ENCODE assay signal across 27 mouse cellular contexts in the genomic region with DNA sequence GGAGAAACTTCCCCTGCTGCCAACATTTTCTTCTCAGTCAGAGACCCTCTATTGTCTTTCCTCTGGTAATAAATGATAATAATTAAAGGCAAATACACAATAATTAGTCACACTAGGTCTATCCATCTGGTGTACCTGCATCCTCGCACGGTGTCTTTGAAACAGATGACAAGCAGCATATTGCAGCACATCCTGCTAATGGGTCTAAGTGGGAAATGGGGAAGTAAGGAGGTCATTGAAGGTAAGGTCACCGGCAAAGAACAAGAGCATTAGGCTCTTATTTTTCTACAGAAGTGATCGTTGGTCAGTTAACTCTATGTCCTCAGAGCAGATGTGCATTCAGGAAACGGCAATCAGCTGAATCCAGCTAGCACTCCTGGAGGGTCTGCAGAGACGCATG.
"Had no signal": no experiment of that assay in that cellular context is flagged by ENCODE, and none has a peak within 500 bp of the region (broad histone marks: within the 10 kb centered on the region; RNA-seq: fewer than 3 reads in every experiment).

No protein-coding gene starts in this region.

- H3K36me3 ChIP-seq: embryonic facial prominence, embryonic 10.5 days; embryonic facial prominence, embryonic 12.5 days; embryonic facial prominence, embryonic 13.5 days; embryonic facial prominence, embryonic 15.5 days; forebrain, embryonic 10.5 days; forebrain, embryonic 12.5 days; forebrain, embryonic 15.5 days had no signal

- ATAC-seq: forebrain, embryonic 13.5 days; forebrain, embryonic 14.5 days; forebrain, embryonic 15.5 days; forebrain, postnatal 0 days had no signal

- H3K9me3 ChIP-seq: embryonic facial prominence, embryonic 10.5 days; embryonic facial prominence, embryonic 12.5 days; embryonic facial prominence, embryonic 13.5 days; embryonic facial prominence, embryonic 15.5 days; forebrain, embryonic 10.5 days; forebrain, embryonic 12.5 days; forebrain, embryonic 13.5 days; forebrain, embryonic 15.5 days had no signal

- H3K27me3 ChIP-seq: embryonic facial prominence, embryonic 12.5 days; embryonic facial prominence, embryonic 13.5 days; embryonic facial prominence, embryonic 15.5 days; forebrain, embryonic 12.5 days; forebrain, embryonic 13.5 days; forebrain, embryonic 15.5 days had no signal

- H3K4me3 ChIP-seq: embryonic facial prominence, embryonic 10.5 days; embryonic facial prominence, embryonic 12.5 days; embryonic facial prominence, embryonic 13.5 days; embryonic facial prominence, embryonic 15.5 days; erythroblast, embryonic 14.5 days; forebrain, embryonic 10.5 days; forebrain, embryonic 12.5 days; forebrain, embryonic 13.5 days; forebrain, embryonic 15.5 days; gastrocnemius, adult 2 months; heart, adult 2 months had no signal

- H3K9ac ChIP-seq: embryonic facial prominence, embryonic 12.5 days; embryonic facial prominence, embryonic 13.5 days; embryonic facial prominence, embryonic 15.5 days; forebrain, embryonic 12.5 days; forebrain, embryonic 13.5 days; forebrain, embryonic 15.5 days; forebrain, postnatal 0 days had no signal

- H3K27ac ChIP-seq: embryonic facial prominence, embryonic 10.5 days; embryonic facial prominence, embryonic 12.5 days; embryonic facial prominence, embryonic 13.5 days; embryonic facial prominence, embryonic 15.5 days; forebrain, embryonic 10.5 days; forebrain, embryonic 12.5 days; forebrain, embryonic 13.5 days; forebrain, embryonic 15.5 days; gastrocnemius, adult 2 months; heart, adult 2 months had no signal

- H3K4me2 ChIP-seq: embryonic facial prominence, embryonic 12.5 days; embryonic facial prominence, embryonic 13.5 days; embryonic facial prominence, embryonic 15.5 days; forebrain, embryonic 12.5 days; forebrain, embryonic 13.5 days; forebrain, embryonic 15.5 days had no signal

- DNase-seq: cerebellum, adult 2 months; cerebellum, adult 8-10 months; cerebellum, adult 9-10 months; cerebellum, adult 9-11 months; cerebellum, postnatal 14 days; cerebellum, postnatal 25 days; cerebellum, postnatal 36 days; embryo, embryonic 11 days; forebrain, postnatal 0 days; gastrocnemius, adult 2 months; gastrocnemius, postnatal 10 days; gastrocnemius, postnatal 14 days; gastrocnemius, postnatal 25 days; gastrocnemius, postnatal 36 days; heart, adult 11 months; heart, adult 18-20 months; heart, adult 2 months had no signal

- H3K4me1 ChIP-seq: embryonic facial prominence, embryonic 12.5 days; embryonic facial prominence, embryonic 13.5 days; embryonic facial prominence, embryonic 15.5 days; forebrain, embryonic 10.5 days; forebrain, embryonic 12.5 days; forebrain, embryonic 13.5 days; forebrain, embryonic 15.5 days had no signal
